Mouse (Mus musculus): ENCODE measurements around the gene Palm2. TPM values are rescaled to one million over a fixed set of nuclear protein-coding genes. Genes with fewer than 3 reads are reported as not detected.

Gene Palm2
- total RNA-seq, 1 experiment from 2014 or later = not detected

GRCm38 (mm10) chr4:57732351-57732750, 298.3 kb downstream of the Palm2 start:
- no peak for ATAC-seq (replicated peaks; ENCODE audit: low read depth, poor library complexity, severe bottlenecking)

GRCm38 (mm10) chr4:57733445-57733844, 299.4 kb downstream of the Palm2 start:
- ATAC-seq (replicated peaks; ENCODE audit: low read depth, poor library complexity, severe bottlenecking) = peak; percentile 29; the same call in 1 of the 2 replicates

- no peak for ATAC-seq (replicated peaks; ENCODE audit: low read depth, poor library complexity, severe bottlenecking)
Observed at GRCm38 (mm10) chr4:57735426-57735825, 301.4 kb downstream of the Palm2 start.

GRCm38 (mm10) chr4:57738856-57739552, 305.0 kb downstream of the Palm2 start:
- no peak for ATAC-seq (replicated peaks; ENCODE audit: low read depth, poor library complexity, severe bottlenecking)

GRCm38 (mm10) chr4:57743325-57743929, 309.4 kb downstream of the Palm2 start:
- ATAC-seq (replicated peaks; ENCODE audit: low read depth, poor library complexity, severe bottlenecking) = no peak

- no peak for ATAC-seq (replicated peaks; ENCODE audit: low read depth, poor library complexity, severe bottlenecking)
Observed at GRCm38 (mm10) chr4:57750651-57751050, 316.6 kb downstream of the Palm2 start.

GRCm38 (mm10) chr4:57751054-57751453, 317.0 kb downstream of the Palm2 start:
- ATAC-seq (replicated peaks; ENCODE audit: low read depth, poor library complexity, severe bottlenecking) = 0 out of 2 replicates have a peak, but pooled peaks have one; percentile 25

GRCm38 (mm10) chr4:57751566-57751965, 317.5 kb downstream of the Palm2 start:
- ATAC-seq (replicated peaks; ENCODE audit: low read depth, poor library complexity, severe bottlenecking) = no peak

- no peak for ATAC-seq (replicated peaks; ENCODE audit: low read depth, poor library complexity, severe bottlenecking)
Observed at GRCm38 (mm10) chr4:57755085-57755484, 321.0 kb downstream of the Palm2 start.

GRCm38 (mm10) chr4:57757997-57758396, 323.9 kb downstream of the Palm2 start:
- ATAC-seq (replicated peaks; ENCODE audit: low read depth, poor library complexity, severe bottlenecking) = no peak

Other genes with a start within 250 kb of the Palm2 start
- 3.2 and 10.5 TPM in 2 replicates for gene Ptpn3, start 132.4 kb upstream of the Palm2 start, total RNA-seq (2017)
- gene Pakap, start 133.9 kb downstream of the Palm2 start, total RNA-seq (2017) = not detected in 2 replicates

Data from common myeloid progenitor, adult 5-6 weeks (primary cell).